Mouse (Mus musculus) small intestine, adult 2 months (tissue): ENCODE results near the gene Tex29.

Experiments
- CTCF ChIP-seq: fragments of 200-500 bp; IDR thresholded peaks from 2 replicates; pipeline ENCODE4 v1.5.1; 2012; ENCODE audit warnings: low read depth, mild to moderate bottlenecking, control low read depth, inconsistent platforms, low read length, moderate library complexity, mixed read lengths; ENCODE audit not compliant: insufficient replicate concordance, insufficient read length; ENCODE audit errors: extremely low read depth
- POLR2A ChIP-seq: fragments of 200-500 bp; IDR thresholded peaks from 2 replicates; pipeline ENCODE4 v1.6.1; 2012; ENCODE audit warnings: low read depth, mild to moderate bottlenecking, control low read depth, inconsistent platforms, low read length, moderate library complexity

- TF ChIP-seq CTCF (no peak), POLR2A (no peak)
Measured at GRCm38 (mm10) chr8:11810426-11810825, 29.8 kb upstream of the Tex29 start.
